Mouse (Mus musculus): ENCODE results near the gene Foxe3. TPM values are rescaled to one million over a fixed set of nuclear protein-coding genes. Genes with fewer than 3 reads are reported as not detected.

Gene Foxe3
- total RNA-seq, 2 experiments from 2014 or later, result not detected

GRCm38 (mm10) chr4:114900866-114901642, 24.8 kb downstream of the Foxe3 start:
- ATAC-seq (replicated peaks; ENCODE audit: low FRiP score, low TSS enrichment, poor library complexity, severe bottlenecking), result no peak

- ATAC-seq (replicated peaks; ENCODE audit: low FRiP score, low TSS enrichment, poor library complexity, severe bottlenecking), result no peak
Observed at GRCm38 (mm10) chr4:114899885-114900284, 25.9 kb downstream of the Foxe3 start.

GRCm38 (mm10) chr4:114897853-114898252, 28.0 kb downstream of the Foxe3 start:
- ATAC-seq (replicated peaks; ENCODE audit: low FRiP score, low TSS enrichment, poor library complexity, severe bottlenecking), result peak; percentile 53

- no peak for ATAC-seq (replicated peaks; ENCODE audit: low FRiP score, low TSS enrichment, poor library complexity, severe bottlenecking)
Observed at GRCm38 (mm10) chr4:114882232-114882631, 43.6 kb downstream of the Foxe3 start.

- no peak for ATAC-seq (replicated peaks; ENCODE audit: low FRiP score, low TSS enrichment, poor library complexity, severe bottlenecking)
Observed at GRCm38 (mm10) chr4:114876441-114876972, 49.3 kb downstream of the Foxe3 start.

Other genes starting within 250 kb of the Foxe3 start
- gene Gm12830, start 104.3 kb downstream of the Foxe3 start, total RNA-seq (2014; fragmentation: Nextera tagmentation), result not detected in 2 replicates
- gene Gm12830, start 104.3 kb downstream of the Foxe3 start, total RNA-seq (2017), result not detected in 2 replicates
- 0.09 and 0.27 TPM in 2 replicates for gene Foxd2, start 17.1 kb downstream of the Foxe3 start, total RNA-seq (2014; fragmentation: Nextera tagmentation)
- gene Foxd2, start 17.1 kb downstream of the Foxe3 start, total RNA-seq (2017), result 1.2 TPM in 1 of 2 replicates, not detected in the other
- gene Cmpk1, start 61.2 kb upstream of the Foxe3 start, total RNA-seq (2014; fragmentation: Nextera tagmentation), result 48.4 and 50.3 TPM in 2 replicates
- 136 and 147 TPM in 2 replicates for gene Cmpk1, start 61.2 kb upstream of the Foxe3 start, total RNA-seq (2017)
- 22.9 and 27.8 TPM in 2 replicates for gene Stil, start 74.1 kb upstream of the Foxe3 start, total RNA-seq (2014; fragmentation: Nextera tagmentation)
- 11.0 and 15.6 TPM in 2 replicates for gene Stil, start 74.1 kb upstream of the Foxe3 start, total RNA-seq (2017)
- gene Tal1, start 130.4 kb upstream of the Foxe3 start, total RNA-seq (2014; fragmentation: Nextera tagmentation), result 99.5 and 115 TPM in 2 replicates
- gene Tal1, start 130.4 kb upstream of the Foxe3 start, total RNA-seq (2017), result 56.3 and 63.8 TPM in 2 replicates
- 22.0 and 28.7 TPM in 2 replicates for gene Pdzk1ip1, start 162.7 kb upstream of the Foxe3 start, total RNA-seq (2014; fragmentation: Nextera tagmentation)
- 5.9 and 34.2 TPM in 2 replicates for gene Pdzk1ip1, start 162.7 kb upstream of the Foxe3 start, total RNA-seq (2017)
- gene Cyp4x1, start 208.3 kb upstream of the Foxe3 start, total RNA-seq (2014; fragmentation: Nextera tagmentation), result not detected in 2 replicates
- 0.27 TPM in 1 of 2 replicates, not detected in the other for gene Cyp4x1, start 208.3 kb upstream of the Foxe3 start, total RNA-seq (2017)

Measured in megakaryocyte-erythroid progenitor cell, adult 5-6 weeks (primary cell).